In the genomic region with DNA sequence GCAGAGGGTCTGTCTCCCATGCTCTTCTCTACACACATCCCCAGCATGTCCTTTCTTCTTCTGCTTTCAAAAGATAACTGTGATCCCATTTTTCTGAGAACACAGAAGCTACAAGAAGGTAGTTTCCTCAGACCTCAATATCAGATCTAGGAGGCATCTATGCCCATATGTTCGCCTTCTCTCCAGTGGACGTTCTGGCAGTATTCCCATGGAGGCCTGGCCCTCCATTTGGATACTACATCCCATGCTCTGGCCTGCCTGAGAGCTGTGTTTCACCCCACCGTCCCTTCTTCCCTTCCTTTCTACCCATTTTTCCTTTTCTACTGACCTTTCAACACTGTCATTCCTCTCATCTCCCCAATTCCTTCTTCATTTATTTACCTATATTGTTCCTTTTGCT, we compare ENCODE assay signal across 18 mouse cellular contexts.
"Had no signal": no experiment of that assay in that cellular context is flagged by ENCODE, and none has a peak within 500 bp of the region (broad histone marks: within the 10 kb centered on the region; RNA-seq: fewer than 3 reads in every experiment).

No protein-coding gene starts in this region.

- H3K4me3 ChIP-seq: limb, embryonic 12.5 days; limb, embryonic 15.5 days; midbrain, embryonic 12.5 days; midbrain, embryonic 15.5 days; neural tube, embryonic 12.5 days; neural tube, embryonic 15.5 days had no signal

- H3K4me1 ChIP-seq: limb, embryonic 12.5 days; limb, embryonic 15.5 days; midbrain, embryonic 12.5 days; midbrain, embryonic 15.5 days; neural tube, embryonic 12.5 days; neural tube, embryonic 15.5 days had no signal

- H3K27ac ChIP-seq: limb, embryonic 12.5 days; limb, embryonic 15.5 days; liver, embryonic 14.5 days; macrophage; midbrain, embryonic 12.5 days; midbrain, embryonic 15.5 days; neural tube, embryonic 12.5 days; neural tube, embryonic 15.5 days had no signal

- H3K27me3 ChIP-seq: limb, embryonic 12.5 days; limb, embryonic 15.5 days; midbrain, embryonic 12.5 days; midbrain, embryonic 15.5 days; neural tube, embryonic 12.5 days; neural tube, embryonic 15.5 days had no signal

- DNase-seq: kidney, postnatal 14 days; kidney, postnatal 4 days; left cerebral cortex, postnatal 4 days; liver, postnatal 0 days; lung, embryonic 14.5 days; retina, postnatal 1 day; right cerebral cortex, postnatal 25 days; thymus, adult 18-20 months; thymus, postnatal 36 days had no signal

- ATAC-seq: liver, postnatal 0 days; lung, postnatal 0 days; midbrain, embryonic 15.5 days had no signal
